ENCODE assay signal across 15 mouse cellular contexts in the genomic region with DNA sequence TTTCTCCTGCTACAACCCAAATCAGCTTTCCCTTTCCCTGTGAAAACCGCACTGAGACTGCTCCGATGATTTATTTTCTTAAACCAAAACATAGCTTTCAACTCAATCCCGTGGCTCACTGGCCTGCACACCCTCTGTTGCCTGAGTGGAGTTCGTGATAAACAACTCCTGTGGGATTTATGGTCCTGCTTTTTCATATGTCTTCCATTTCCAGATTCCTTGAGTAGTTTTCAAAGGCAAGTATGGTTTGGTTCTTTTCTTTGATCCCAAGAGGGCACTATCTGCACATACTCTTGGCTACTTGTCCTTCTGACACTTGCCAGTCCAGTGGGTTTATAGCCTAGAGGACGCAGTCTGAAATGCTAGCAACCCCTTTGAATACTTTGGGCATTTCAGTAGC.
DNase-seq lines count a peak whose midpoint lies in the region; ATAC-seq and TF ChIP-seq lines count a peak whose summit lies in the region.
"Had no signal": no experiment of that assay in that cellular context is flagged by ENCODE, and none has a peak within 500 bp of the region (broad histone marks: within the 10 kb centered on the region; RNA-seq: fewer than 3 reads in every experiment).

No protein-coding gene starts in this region.

- no peak overlapping the region for H3K9ac ChIP-seq in hindbrain, postnatal 0 days (replicated peaks; ENCODE audit: low read length)
- H3K9ac ChIP-seq in lung, postnatal 0 days (replicated peaks; ENCODE audit: low read depth): no peak overlapping the region
- no peak overlapping the region for H3K9ac ChIP-seq in embryonic facial prominence, embryonic 14.5 days (ENCODE audit: low read depth, low read length)
- H3K9ac ChIP-seq: liver, embryonic 14.5 days; midbrain, embryonic 12.5 days; neural tube, embryonic 12.5 days had no signal

- no peak overlapping the region for H3K4me3 ChIP-seq in hindbrain, postnatal 0 days (ENCODE audit: low read length)
- no peak overlapping the region for H3K4me3 ChIP-seq in hindbrain, embryonic 10.5 days
- H3K4me3 ChIP-seq in lung, postnatal 0 days (ENCODE audit: low read depth, low read length): no peak overlapping the region
- no peak overlapping the region for H3K4me3 ChIP-seq in embryonic facial prominence, embryonic 14.5 days (ENCODE audit: low read depth, low read length)
- H3K4me3 ChIP-seq: midbrain, embryonic 12.5 days; neural tube, embryonic 12.5 days had no signal

- no peak overlapping the region for H3K4me2 ChIP-seq in hindbrain, postnatal 0 days (ENCODE audit: low read depth, low read length)
- no peak overlapping the region for H3K4me2 ChIP-seq in lung, postnatal 0 days (replicated peaks; ENCODE audit: low read depth, low read length)
- H3K4me2 ChIP-seq in embryonic facial prominence, embryonic 14.5 days (ENCODE audit: low read depth, low read length): no peak overlapping the region
- H3K4me2 ChIP-seq: midbrain, embryonic 12.5 days; neural tube, embryonic 12.5 days had no signal

- H3K27me3 ChIP-seq in hindbrain, postnatal 0 days (ENCODE audit: insufficient read depth, low read length): no peaks in the 10 kb centered on the region
- no peaks in the 10 kb centered on the region for H3K27me3 ChIP-seq in hindbrain, embryonic 10.5 days (ENCODE audit: insufficient read depth, poor library complexity, severe bottlenecking)
- no peaks in the 10 kb centered on the region for H3K27me3 ChIP-seq in lung, postnatal 0 days (replicated peaks; ENCODE audit: insufficient read depth, low read length)
- H3K27me3 ChIP-seq in embryonic facial prominence, embryonic 14.5 days (replicated peaks; ENCODE audit: control insufficient read depth, insufficient read depth, low read length): no peaks in the 10 kb centered on the region
- H3K27me3 ChIP-seq: midbrain, embryonic 12.5 days; neural tube, embryonic 12.5 days had no signal

- ATAC-seq in hindbrain, postnatal 0 days: no peak
- ATAC-seq in lung, postnatal 0 days: no peak
- no peak for ATAC-seq in embryonic facial prominence, embryonic 14.5 days (ENCODE audit: low read depth)
- ATAC-seq: CD4-positive, CD25-positive, alpha-beta regulatory T cell, adult 4 months; hindbrain, embryonic 16.5 days had no signal

- TF ChIP-seq CTCF in hindbrain, postnatal 0 days (IDR thresholded peaks at IDR 0.05; ENCODE audit: low read depth): peak; percentile 31
- TF ChIP-seq CTCF in lung, postnatal 0 days (IDR thresholded peaks at IDR 0.05): peak; percentile 42

- H3K27ac ChIP-seq in hindbrain, postnatal 0 days: no peak overlapping the region
- H3K27ac ChIP-seq in hindbrain, embryonic 10.5 days: no peak overlapping the region
- H3K27ac ChIP-seq in lung, postnatal 0 days (ENCODE audit: low read length): no peak overlapping the region
- H3K27ac ChIP-seq in embryonic facial prominence, embryonic 14.5 days (replicated peaks; ENCODE audit: low read depth, low read length): no peak overlapping the region
- H3K27ac ChIP-seq: liver, embryonic 14.5 days; midbrain, embryonic 12.5 days; neural tube, embryonic 12.5 days had no signal

- no peaks in the 10 kb centered on the region for H3K4me1 ChIP-seq in hindbrain, postnatal 0 days (ENCODE audit: insufficient read depth, low read length)
- no peaks in the 10 kb centered on the region for H3K4me1 ChIP-seq in hindbrain, embryonic 10.5 days (replicated peaks)
- H3K4me1 ChIP-seq in lung, postnatal 0 days (ENCODE audit: insufficient read depth, low read depth, low read length): no peaks in the 10 kb centered on the region
- H3K4me1 ChIP-seq in embryonic facial prominence, embryonic 14.5 days (ENCODE audit: control insufficient read depth, insufficient read depth, low read length): no peaks in the 10 kb centered on the region
- H3K4me1 ChIP-seq: midbrain, embryonic 12.5 days; neural tube, embryonic 12.5 days had no signal

- no peak for TF ChIP-seq EP300 in lung, postnatal 0 days (IDR thresholded peaks at IDR 0.05)

- DNase-seq in hindbrain, postnatal 0 days (ENCODE audit: low spot score): peak; percentile 32
- DNase-seq in hindbrain, embryonic 10.5 days (ENCODE audit: low spot score): no peak
- DNase-seq in lung, postnatal 0 days (ENCODE audit: low spot score): no peak
- DNase-seq in lung, postnatal 25 days (ENCODE audit: low spot score): no peak
- peak; percentile 31 for DNase-seq in embryonic facial prominence, embryonic 14.5 days (ENCODE audit: low spot score)
- DNase-seq in retina, postnatal 1 day: peak; percentile 26
- no peak for DNase-seq in right cerebral cortex, postnatal 14 days
- DNase-seq in spleen, postnatal 14 days (ENCODE audit: low spot score in 2 of 2): no peak
- DNase-seq: gastrocnemius, postnatal 25 days; thymus, postnatal 4 days had no signal

- H3K9me3 ChIP-seq in hindbrain, postnatal 0 days (ENCODE audit: low read length): no peaks in the 10 kb centered on the region
- no peaks in the 10 kb centered on the region for H3K9me3 ChIP-seq in hindbrain, embryonic 10.5 days
- no peaks in the 10 kb centered on the region for H3K9me3 ChIP-seq in lung, postnatal 0 days (ENCODE audit: low read length)
- peaks cover 5% of the 10 kb centered on the region; the same call in 1 of the 2 replicates for H3K9me3 ChIP-seq in embryonic facial prominence, embryonic 14.5 days (ENCODE audit: control insufficient read depth, low read length)
- H3K9me3 ChIP-seq: midbrain, embryonic 12.5 days; neural tube, embryonic 12.5 days had no signal

- WGBS in hindbrain, postnatal 0 days: 72% methylated on average over 5 of the region's 5 CpGs
- 69% methylated on average over 5 of the region's 5 CpGs for WGBS in hindbrain, embryonic 10.5 days
- 55% methylated on average over 5 of the region's 5 CpGs for WGBS in lung, postnatal 0 days
- 44% methylated on average over 5 of the region's 5 CpGs for WGBS in embryonic facial prominence, embryonic 14.5 days

- no peaks in the 10 kb centered on the region for H3K36me3 ChIP-seq in hindbrain, postnatal 0 days (ENCODE audit: insufficient read depth, low read length)
- no peaks in the 10 kb centered on the region for H3K36me3 ChIP-seq in hindbrain, embryonic 10.5 days
- H3K36me3 ChIP-seq in lung, postnatal 0 days (ENCODE audit: insufficient read depth, low read length): no peaks in the 10 kb centered on the region
- H3K36me3 ChIP-seq in embryonic facial prominence, embryonic 14.5 days (ENCODE audit: control insufficient read depth, insufficient read depth, low read length): no peaks in the 10 kb centered on the region
- H3K36me3 ChIP-seq: midbrain, embryonic 12.5 days; neural tube, embryonic 12.5 days had no signal

Comparison
In these comparisons a context has a peak if more than half of its experiments do, and no peak if none do; other contexts are left out.
1. DNase-seq: peak in hindbrain, postnatal 0 days (single experiment), embryonic facial prominence, embryonic 14.5 days (single experiment) and retina, postnatal 1 day (single experiment); none in hindbrain, embryonic 10.5 days (single experiment), lung, postnatal 0 days (single experiment), lung, postnatal 25 days (single experiment), right cerebral cortex, postnatal 14 days (single experiment) and spleen, postnatal 14 days (0 of 2).